Mouse (Mus musculus) frontal cortex, postnatal 36 days (tissue): ENCODE data around the gene Slpi.

ENCODE experiments used
- DNase-seq, 2 experiments: peaks; one replicate each; pipeline ENCODE4 v3.0.0; 2022; ENCODE audit warnings: low spot score in 2 of 2

Gene Slpi

GRCm38 (mm10) chr2:164421306-164421705, 32.4 kb upstream of the Slpi start:
- no peak for DNase-seq

GRCm38 (mm10) chr2:164419489-164419888, 30.6 kb upstream of the Slpi start:
- DNase-seq, result no peak

- no peak for DNase-seq
Observed at GRCm38 (mm10) chr2:164418308-164418875, 29.5 kb upstream of the Slpi start.

DNA sequence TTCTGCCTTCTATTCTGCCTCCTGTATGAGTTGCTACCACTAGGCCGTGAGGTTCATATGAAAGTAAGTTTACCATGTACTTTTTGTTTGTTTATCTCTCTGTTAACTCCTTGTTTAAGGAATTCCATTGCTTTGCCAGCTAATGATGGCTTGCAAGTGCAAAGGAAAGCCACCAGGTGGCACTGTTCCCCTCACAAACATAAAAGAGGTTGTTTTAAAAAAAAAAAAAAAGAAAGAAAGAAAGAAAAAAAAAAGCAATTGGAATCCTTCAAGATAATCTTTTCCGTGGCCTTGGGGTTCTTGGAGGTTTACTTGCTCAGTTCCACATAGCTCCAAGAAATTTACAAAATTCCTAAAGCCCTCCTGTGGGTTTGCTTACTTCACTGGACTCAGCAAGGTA, 28.3 kb upstream of the Slpi start:
- peak in 1 of 2 experiments; percentile 24 for DNase-seq

- DNase-seq, result no peak
Observed at GRCm38 (mm10) chr2:164414581-164414980, 25.7 kb upstream of the Slpi start.

DNA sequence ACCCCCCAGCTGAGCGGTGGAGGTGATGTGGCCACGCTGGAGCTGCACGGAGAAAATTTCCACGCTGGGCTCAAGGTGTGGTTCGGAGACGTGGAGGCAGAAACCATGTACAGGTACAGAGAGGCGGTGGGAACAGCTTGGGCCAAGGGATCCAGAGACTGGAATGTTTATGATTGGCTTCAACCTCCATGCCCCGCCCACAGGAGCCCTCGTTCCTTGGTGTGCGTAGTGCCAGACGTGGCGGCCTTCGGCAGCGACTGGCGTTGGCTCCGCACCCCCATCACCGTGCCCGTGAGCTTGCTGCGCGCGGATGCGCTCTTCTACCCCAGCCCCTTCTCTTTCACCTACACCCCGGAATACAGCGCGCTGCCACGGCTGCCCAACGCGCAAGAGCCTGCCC, 25.3 kb upstream of the Slpi start:
- DNase-seq, result no peak

GRCm38 (mm10) chr2:164407708-164408107, 18.8 kb upstream of the Slpi start:
- peak; percentile 68 to 72 for DNase-seq

DNA sequence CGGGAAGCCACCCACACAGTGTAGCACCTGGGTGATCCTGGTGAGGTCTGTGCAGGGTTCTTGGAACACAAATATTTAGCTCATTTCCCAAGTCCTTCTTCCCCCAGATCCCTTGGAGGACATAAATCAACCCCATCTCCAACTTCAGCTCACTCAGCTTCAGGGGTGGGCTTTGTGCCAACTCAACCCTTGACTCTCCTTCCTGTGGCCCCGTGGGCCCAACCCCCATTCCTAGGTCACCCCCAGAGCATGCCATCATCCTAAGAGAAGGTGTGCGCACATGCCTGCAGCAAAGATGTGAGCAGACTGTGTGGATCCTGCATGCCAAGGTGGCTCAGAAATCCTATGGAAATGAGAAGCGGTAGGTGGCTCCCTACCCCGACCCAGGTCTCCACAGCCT, 16.6 kb upstream of the Slpi start:
- no peak for DNase-seq

- no peak for DNase-seq
Observed at GRCm38 (mm10) chr2:164405060-164405459, 16.2 kb upstream of the Slpi start, which contains the start of gene Matn4. Gene Matn4, minus strand, starts transcription at chr2:164405160.

GRCm38 (mm10) chr2:164404082-164404990, 15.4 kb upstream of the Slpi start:
- no peak for DNase-seq

GRCm38 (mm10) chr2:164403396-164404081, 14.6 kb upstream of the Slpi start:
- DNase-seq, result no peak

DNA sequence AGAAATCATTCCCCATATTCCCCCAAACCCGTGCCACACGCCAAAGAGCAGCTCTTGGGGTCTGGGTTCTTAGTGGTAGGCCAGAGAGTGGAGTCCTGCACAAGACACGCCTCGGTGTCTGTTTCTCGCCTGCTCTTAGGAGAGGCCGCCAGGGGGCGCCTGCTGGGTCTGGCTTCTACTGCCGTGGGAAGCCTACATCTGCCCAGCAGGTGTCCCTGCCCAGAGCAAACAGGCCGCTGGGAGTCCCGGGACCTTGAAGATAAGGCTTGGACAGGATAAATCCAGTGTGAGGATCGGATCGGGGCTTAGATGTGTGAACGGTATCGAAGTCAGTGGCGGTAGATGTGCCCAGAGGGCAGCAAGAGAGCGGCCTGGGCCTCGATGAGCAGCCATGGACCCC, 14.0 kb upstream of the Slpi start, which contains the start of gene Rbpjl:
Gene Rbpjl, plus strand, starts transcription at position 236 of the 400 bp plus-strand sequence.
- DNase-seq, result peak; percentile 46 to 59

GRCm38 (mm10) chr2:164396911-164397310, 8.0 kb upstream of the Slpi start:
- no peak for DNase-seq

- DNase-seq, result no peak
Observed at GRCm38 (mm10) chr2:164396076-164396475, 7.2 kb upstream of the Slpi start.

- DNase-seq, result no peak
Observed at GRCm38 (mm10) chr2:164393126-164393525, 4.2 kb upstream of the Slpi start.

GRCm38 (mm10) chr2:164389499-164389898, 604 bp upstream of the Slpi start:
- peak; percentile 88 to 89 for DNase-seq

GRCm38 (mm10) chr2:164386953-164387352, 1.9 kb downstream of the Slpi start:
- DNase-seq, result peak; percentile 50 to 74

GRCm38 (mm10) chr2:164385927-164386763, 2.8 kb downstream of the Slpi start:
- DNase-seq, result peak in 1 of 2 experiments; percentile 42

- no peak for DNase-seq
Observed at GRCm38 (mm10) chr2:164383656-164384399, 5.1 kb downstream of the Slpi start.

GRCm38 (mm10) chr2:164382971-164383370, 5.9 kb downstream of the Slpi start:
- DNase-seq, result no peak

- DNase-seq, result no peak
Observed at GRCm38 (mm10) chr2:164381726-164382125, 7.2 kb downstream of the Slpi start.
